Mouse (Mus musculus) small intestine, adult 2 months (tissue): ENCODE measurements around the gene Ceacam10.

Experiments
- CTCF ChIP-seq: fragments of 200-500 bp; IDR thresholded peaks from 2 replicates; pipeline ENCODE4 v1.5.1; 2012; ENCODE audit warnings: low read depth, mild to moderate bottlenecking, control low read depth, inconsistent platforms, low read length, moderate library complexity, mixed read lengths; ENCODE audit not compliant: insufficient replicate concordance, insufficient read length; ENCODE audit errors: extremely low read depth
- POLR2A ChIP-seq: fragments of 200-500 bp; IDR thresholded peaks from 2 replicates; pipeline ENCODE4 v1.6.1; 2012; ENCODE audit warnings: low read depth, mild to moderate bottlenecking, control low read depth, inconsistent platforms, low read length, moderate library complexity

DNA sequence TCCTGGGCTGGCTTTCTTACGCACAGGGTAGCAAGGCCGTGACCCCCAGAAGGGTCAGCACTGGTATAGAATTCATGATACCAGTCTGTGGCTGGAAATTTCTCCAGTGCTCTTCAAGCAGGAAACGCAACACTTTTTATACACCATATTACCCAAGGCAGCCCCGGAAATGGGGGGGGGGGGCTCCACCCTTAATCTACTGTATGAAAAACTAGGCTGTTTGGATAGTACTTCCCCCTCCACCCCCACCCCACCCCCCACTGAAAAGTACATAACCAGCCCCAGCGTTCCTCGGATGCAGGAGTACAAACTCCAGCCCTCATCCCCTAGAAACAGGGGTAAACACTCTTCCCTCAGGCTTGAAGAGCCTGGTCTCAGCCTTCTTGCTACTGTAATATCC is 16.8 kb upstream of the Ceacam10 start, which contains the start of gene Cd177:
- no peak for TF ChIP-seq CTCF
- no peak for TF ChIP-seq POLR2A
